Comparison of ENCODE assay signal across 8 mouse cellular contexts in the genomic region with DNA sequence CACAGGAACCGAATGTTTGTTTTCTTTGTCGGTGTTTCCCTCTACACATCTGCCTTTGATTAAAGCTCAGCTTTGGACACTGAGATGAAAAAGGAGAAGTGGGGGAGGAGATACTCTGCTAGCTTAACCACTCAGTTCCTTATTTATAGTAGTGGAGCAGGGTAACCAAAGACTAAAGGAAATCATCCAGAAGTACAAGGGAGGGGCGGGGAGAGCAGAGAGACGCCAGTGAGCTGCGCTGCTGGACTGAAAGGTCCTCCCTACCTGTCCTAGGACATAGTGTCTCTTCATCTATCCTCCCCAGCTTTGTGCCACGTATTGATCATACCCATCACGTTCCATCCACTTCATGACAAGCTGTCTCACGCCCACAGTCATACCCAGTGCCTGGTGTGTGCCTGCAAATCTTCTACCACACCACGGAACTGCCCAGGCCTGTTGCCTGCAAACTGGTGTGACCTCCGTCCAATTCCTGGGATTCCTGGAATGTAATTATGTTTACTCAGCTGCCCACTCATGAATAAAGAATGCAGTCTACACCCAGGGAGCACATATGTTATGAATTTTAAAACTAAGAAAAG.
DNase-seq lines count a peak whose midpoint lies in the region; ATAC-seq and TF ChIP-seq lines count a peak whose summit lies in the region.

No protein-coding gene starts in this region.

- peaks cover 10% of the 10 kb centered on the region; the same call in 1 of the 2 replicates for H3K4me1 ChIP-seq in liver, embryonic 11.5 days (replicated peaks; ENCODE audit: control insufficient read depth, insufficient read depth, low read length)
- peaks cover 20% of the 10 kb centered on the region for H3K4me1 ChIP-seq in liver, embryonic 12.5 days
- peaks cover 4% of the 10 kb centered on the region for H3K4me1 ChIP-seq in thymus, adult 2 months (replicated peaks; ENCODE audit: control insufficient read depth, insufficient read depth, low read length)

- no peak overlapping the region for H3K9ac ChIP-seq in liver, embryonic 11.5 days (ENCODE audit: low read depth, low read length)
- H3K9ac ChIP-seq in liver, embryonic 12.5 days = no peak overlapping the region

- no peak overlapping the region for H3K4me2 ChIP-seq in liver, embryonic 11.5 days
- H3K4me2 ChIP-seq in liver, embryonic 12.5 days = no peak overlapping the region; the same call in 1 of the 2 replicates

- H3K9me3 ChIP-seq in liver, embryonic 11.5 days (ENCODE audit: control insufficient read depth, low read length) = no peaks in the 10 kb centered on the region
- no peaks in the 10 kb centered on the region for H3K9me3 ChIP-seq in liver, embryonic 12.5 days (replicated peaks)

- no peak for TF ChIP-seq CTCF in thymus, adult 2 months (IDR thresholded peaks at IDR 0.05; ENCODE audit: borderline replicate concordance, control insufficient read depth, extremely low read depth, insufficient read depth, low read length, poor library complexity)
- TF ChIP-seq CTCF in left cerebral cortex, adult 2 months (IDR thresholded peaks at IDR 0.05) = no peak

- TF ChIP-seq POLR2A in thymus, adult 2 months (IDR thresholded peaks at IDR 0.05; ENCODE audit: control insufficient read depth, extremely low read depth, insufficient read depth, low read length, poor library complexity) = no peak

- peak; percentile 32 for DNase-seq in liver, embryonic 11.5 days (ENCODE audit: low spot score)
- DNase-seq in kidney, adult 8-10 months = peak; percentile 48 to 71
- DNase-seq in lung, postnatal 25 days (ENCODE audit: low spot score) = peak; percentile 76
- no peak for DNase-seq in left cerebral cortex, adult 9 months (ENCODE audit: low spot score in 2 of 2)
- DNase-seq in thymus, adult 2 months = no peak
- DNase-seq in left cerebral cortex, adult 2 months (ENCODE audit: extremely low spot score in 1 of 2, low spot score in 2 of 2) = no peak

- WGBS in liver, embryonic 11.5 days = 40% methylated on average over 10 of the region's 10 CpGs
- 30% methylated on average over 10 of the region's 10 CpGs for WGBS in liver, embryonic 12.5 days (ENCODE audit: insufficient replicate concordance)
- 17% methylated on average over 10 of the region's 10 CpGs for WGBS in thymus, adult 2 months

- intact Hi-C loops in left cerebral cortex, adult 2 months (cut with DNase I) = no loop called here

- no peaks in the 10 kb centered on the region for H3K27me3 ChIP-seq in liver, embryonic 11.5 days (replicated peaks; ENCODE audit: control insufficient read depth, insufficient read depth, low read length)
- H3K27me3 ChIP-seq in liver, embryonic 12.5 days (replicated peaks) = no peaks in the 10 kb centered on the region
- no peaks in the 10 kb centered on the region for H3K27me3 ChIP-seq in thymus, adult 2 months (ENCODE audit: control insufficient read depth, insufficient read depth, low read length)

- H3K27ac ChIP-seq in liver, embryonic 11.5 days (ENCODE audit: low read depth, low read length) = no peak overlapping the region
- H3K27ac ChIP-seq in liver, embryonic 12.5 days = no peak overlapping the region
- no peak overlapping the region for H3K27ac ChIP-seq in thymus, adult 2 months (ENCODE audit: control insufficient read depth, insufficient read depth, low read length)
- H3K27ac ChIP-seq in left cerebral cortex, adult 2 months = no peak overlapping the region

- no peak for ATAC-seq in liver, embryonic 11.5 days (replicated peaks; ENCODE audit: low FRiP score)
- no peak for ATAC-seq in liver, embryonic 12.5 days
- ATAC-seq in common myeloid progenitor, adult 5-6 weeks (replicated peaks; ENCODE audit: low read depth, poor library complexity, severe bottlenecking) = peak; percentile 99

- no peaks in the 10 kb centered on the region for H3K36me3 ChIP-seq in liver, embryonic 11.5 days (ENCODE audit: control insufficient read depth, insufficient read depth, low read length)
- no peaks in the 10 kb centered on the region for H3K36me3 ChIP-seq in liver, embryonic 12.5 days
- H3K36me3 ChIP-seq in thymus, adult 2 months (ENCODE audit: control insufficient read depth, insufficient read depth, low read length) = no peaks in the 10 kb centered on the region

- H3K4me3 ChIP-seq in liver, embryonic 11.5 days (ENCODE audit: low read depth, low read length) = no peak overlapping the region
- no peak overlapping the region for H3K4me3 ChIP-seq in liver, embryonic 12.5 days
- no peak overlapping the region for H3K4me3 ChIP-seq in thymus, adult 2 months (ENCODE audit: control insufficient read depth, insufficient read depth, low read length)
- H3K4me3 ChIP-seq in left cerebral cortex, adult 2 months = no peak overlapping the region

Comparison
In these comparisons a context has a peak if more than half of its experiments do, and no peak if none do; other contexts are left out.
1. DNase-seq: peak in liver, embryonic 11.5 days (single experiment), kidney, adult 8-10 months (2 of 2) and lung, postnatal 25 days (single experiment); none in left cerebral cortex, adult 9 months (0 of 2), thymus, adult 2 months (single experiment) and left cerebral cortex, adult 2 months (0 of 2).